Mouse (Mus musculus): Measurements from ENCODE around the gene Galk2. TPM values are rescaled to one million over a fixed set of nuclear protein-coding genes. Genes with fewer than 3 reads are reported as not detected.
A peak's percentile ranks its signal among the peaks of the same experiment; 100 is the strongest.

Galk2 gene
- polyA plus RNA-seq, 1 experiment, result 54.7 TPM

DNA sequence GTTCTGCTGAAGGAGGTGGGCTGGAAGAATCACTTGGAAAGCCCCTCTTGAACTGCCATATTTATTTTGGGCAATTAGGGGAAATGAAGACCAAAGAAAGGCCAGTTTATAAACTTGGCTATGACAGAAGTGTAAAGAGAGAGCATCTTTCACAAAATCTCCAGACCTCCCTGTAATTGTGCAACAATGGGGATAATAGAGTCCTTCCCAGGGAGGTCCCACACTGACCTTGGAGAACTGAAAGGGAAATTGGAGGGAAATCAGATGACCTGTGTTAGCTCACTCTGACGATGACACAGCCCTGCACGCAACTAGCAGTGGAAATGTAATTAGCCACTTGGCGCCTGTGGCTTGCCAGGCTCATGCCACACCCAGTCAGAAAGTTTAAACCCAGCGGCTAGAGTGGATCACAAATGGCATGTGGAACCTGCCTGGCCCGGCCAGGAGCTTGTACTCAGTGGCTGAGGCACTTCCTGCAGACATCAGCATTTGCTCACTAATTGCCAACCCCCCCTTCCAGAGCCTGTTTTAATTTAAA is 117.0 kb downstream of the Galk2 start:
- TF ChIP-seq CTCF (conservative IDR thresholded peaks at IDR 0.05; ENCODE audit: insufficient read depth, insufficient read length, low read depth, low read length) (no peak), POLR2A (IDR thresholded peaks at IDR 0.05; ENCODE audit: low read depth, low read length) (no peak)
- 46% methylated on average over 5 of the region's 5 CpGs for WGBS
- H3K4me3 ChIP-seq (ENCODE audit: insufficient read depth, low read depth, low read length), result no peak overlapping the region
- H3K27ac ChIP-seq (ENCODE audit: insufficient read depth, low read depth, low read length), result no peak overlapping the region
- DNase-seq, result no peak
- peaks cover 2% of the 10 kb centered on the region; the same call in 1 of the 2 replicates for H3K36me3 ChIP-seq (ENCODE audit: control insufficient read depth, insufficient read depth, low read length)
- no peaks in the 10 kb centered on the region for H3K27me3 ChIP-seq (replicated peaks; ENCODE audit: control insufficient read depth, insufficient read depth, low read length)
- H3K4me1 ChIP-seq (ENCODE audit: control insufficient read depth, insufficient read depth, low read length), result no peaks in the 10 kb centered on the region

- Histone ChIP-seq H3K4me3 (ENCODE audit: insufficient read depth, low read depth, low read length) (no peak overlapping the region), H3K36me3 (ENCODE audit: control insufficient read depth, insufficient read depth, low read length) (no peaks in the 10 kb centered on the region), H3K27ac (ENCODE audit: insufficient read depth, low read depth, low read length) (no peak overlapping the region), H3K4me1 (ENCODE audit: control insufficient read depth, insufficient read depth, low read length) (peaks cover 4% of the 10 kb centered on the region; the same call in 1 of the 2 replicates), H3K27me3 (replicated peaks; ENCODE audit: control insufficient read depth, insufficient read depth, low read length) (no peaks in the 10 kb centered on the region)
- TF ChIP-seq CTCF (conservative IDR thresholded peaks at IDR 0.05; ENCODE audit: insufficient read depth, insufficient read length, low read depth, low read length) (no peak), POLR2A (IDR thresholded peaks at IDR 0.05; ENCODE audit: low read depth, low read length) (no peak)
- WGBS, result 49% methylated on average over 5 of the region's 5 CpGs
- peak; percentile 69 for DNase-seq
Observed at GRCm38 (mm10) chr2:126002291-126002690, 143.4 kb downstream of the Galk2 start.

- H3K4me3 ChIP-seq (ENCODE audit: insufficient read depth, low read depth, low read length), result no peak overlapping the region
- H3K4me1 ChIP-seq (ENCODE audit: control insufficient read depth, insufficient read depth, low read length), result peaks cover 4% of the 10 kb centered on the region; the same call in 1 of the 2 replicates
- DNase-seq, result peak; percentile 44
- WGBS, result 37% methylated on average over 3 of the region's 3 CpGs
- H3K27ac ChIP-seq (ENCODE audit: insufficient read depth, low read depth, low read length), result no peak overlapping the region
- no peaks in the 10 kb centered on the region for H3K27me3 ChIP-seq (replicated peaks; ENCODE audit: control insufficient read depth, insufficient read depth, low read length)
- peak; percentile 59 for TF ChIP-seq CTCF (conservative IDR thresholded peaks at IDR 0.05; ENCODE audit: insufficient read depth, insufficient read length, low read depth, low read length)
- TF ChIP-seq POLR2A (IDR thresholded peaks at IDR 0.05; ENCODE audit: low read depth, low read length), result no peak
- no peaks in the 10 kb centered on the region for H3K36me3 ChIP-seq (ENCODE audit: control insufficient read depth, insufficient read depth, low read length)
Observed at GRCm38 (mm10) chr2:126006088-126006487, 147.2 kb downstream of the Galk2 start.

DNA sequence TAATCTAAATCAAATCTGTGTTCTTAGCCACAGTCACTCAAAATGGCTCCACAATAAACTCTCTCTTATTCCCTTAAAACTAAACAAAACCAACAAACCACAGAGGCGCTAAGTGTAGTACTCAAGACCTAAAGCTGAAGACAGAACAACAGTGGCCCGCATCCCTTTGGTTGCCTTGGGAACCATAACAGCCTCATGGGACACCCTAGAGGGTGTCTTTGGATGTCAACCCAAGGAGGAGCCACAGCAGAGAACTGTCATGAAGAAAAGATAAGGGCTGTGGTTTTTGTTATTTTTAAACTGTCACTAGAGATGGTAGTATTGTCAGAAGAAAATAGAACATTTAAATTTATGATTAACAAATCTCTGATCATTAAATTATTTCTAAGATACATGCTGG is 147.8 kb downstream of the Galk2 start:
- Histone ChIP-seq H3K27ac (ENCODE audit: insufficient read depth, low read depth, low read length) (no peak overlapping the region), H3K27me3 (replicated peaks; ENCODE audit: control insufficient read depth, insufficient read depth, low read length) (no peaks in the 10 kb centered on the region), H3K4me3 (ENCODE audit: insufficient read depth, low read depth, low read length) (no peak overlapping the region), H3K36me3 (ENCODE audit: control insufficient read depth, insufficient read depth, low read length) (no peaks in the 10 kb centered on the region), H3K4me1 (ENCODE audit: control insufficient read depth, insufficient read depth, low read length) (peaks cover 4% of the 10 kb centered on the region; the same call in 1 of the 2 replicates)
- 89% methylated on average over 2 of the region's 2 CpGs for WGBS
- no peak for TF ChIP-seq CTCF (conservative IDR thresholded peaks at IDR 0.05; ENCODE audit: insufficient read depth, insufficient read length, low read depth, low read length)
- TF ChIP-seq POLR2A (IDR thresholded peaks at IDR 0.05; ENCODE audit: low read depth, low read length), result no peak
- no peak for DNase-seq

GRCm38 (mm10) chr2:126014989-126015710 is 156.2 kb downstream of the Galk2 start:
- no peaks in the 10 kb centered on the region for H3K27me3 ChIP-seq (replicated peaks; ENCODE audit: control insufficient read depth, insufficient read depth, low read length)
- H3K27ac ChIP-seq (ENCODE audit: insufficient read depth, low read depth, low read length), result no peak overlapping the region
- H3K4me3 ChIP-seq (ENCODE audit: insufficient read depth, low read depth, low read length), result no peak overlapping the region
- no peak for TF ChIP-seq CTCF (conservative IDR thresholded peaks at IDR 0.05; ENCODE audit: insufficient read depth, insufficient read length, low read depth, low read length)
- TF ChIP-seq POLR2A (IDR thresholded peaks at IDR 0.05; ENCODE audit: low read depth, low read length), result no peak
- no peaks in the 10 kb centered on the region for H3K4me1 ChIP-seq (ENCODE audit: control insufficient read depth, insufficient read depth, low read length)
- 74% methylated on average over 12 of the region's 12 CpGs for WGBS
- no peak for DNase-seq
- no peaks in the 10 kb centered on the region for H3K36me3 ChIP-seq (ENCODE audit: control insufficient read depth, insufficient read depth, low read length)

DNA sequence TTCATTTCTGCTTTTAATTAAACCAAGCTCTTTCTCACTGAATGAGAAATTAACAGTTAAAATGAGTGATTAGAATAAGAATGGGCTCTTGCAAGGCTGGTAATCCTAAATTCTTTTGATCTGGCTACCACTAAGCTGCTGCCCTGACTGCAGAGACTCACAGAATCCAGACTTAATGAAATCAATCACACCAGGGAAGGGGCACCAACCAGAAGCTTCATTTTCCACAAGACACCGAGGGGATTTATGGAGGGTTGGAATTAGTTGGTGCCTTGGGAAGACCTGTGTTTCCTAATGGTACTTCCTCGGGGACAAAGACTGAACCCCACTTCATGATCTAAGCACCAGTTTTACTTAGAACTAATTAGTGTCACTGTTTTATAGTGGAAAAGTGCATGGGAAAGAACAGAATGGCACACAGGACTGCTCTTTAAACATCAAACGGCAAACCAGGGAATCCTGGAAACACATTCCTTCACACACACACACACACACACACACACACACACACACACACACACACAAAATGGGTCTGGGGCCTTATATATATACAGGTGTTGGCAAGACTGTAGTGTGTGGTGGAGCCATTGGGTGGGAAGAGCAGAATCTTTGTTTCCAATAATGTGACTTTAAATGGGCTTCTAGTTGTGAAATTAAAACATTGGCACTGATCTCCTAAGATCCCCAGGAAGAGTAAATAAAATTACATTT is 157.0 kb downstream of the Galk2 start:
- WGBS, result 61% methylated on average over 3 of the region's 3 CpGs
- Histone ChIP-seq H3K4me1 (ENCODE audit: control insufficient read depth, insufficient read depth, low read length) (no peaks in the 10 kb centered on the region), H3K27me3 (replicated peaks; ENCODE audit: control insufficient read depth, insufficient read depth, low read length) (no peaks in the 10 kb centered on the region), H3K36me3 (ENCODE audit: control insufficient read depth, insufficient read depth, low read length) (no peaks in the 10 kb centered on the region), H3K4me3 (ENCODE audit: insufficient read depth, low read depth, low read length) (no peak overlapping the region), H3K27ac (ENCODE audit: insufficient read depth, low read depth, low read length) (no peak overlapping the region)
- DNase-seq, result no peak
- no peak for TF ChIP-seq POLR2A (IDR thresholded peaks at IDR 0.05; ENCODE audit: low read depth, low read length)
- TF ChIP-seq CTCF (conservative IDR thresholded peaks at IDR 0.05; ENCODE audit: insufficient read depth, insufficient read length, low read depth, low read length), result no peak

All from kidney, adult 2 months (tissue).